Comparison of ENCODE assay signal across 9 mouse cellular contexts in the genomic region with DNA sequence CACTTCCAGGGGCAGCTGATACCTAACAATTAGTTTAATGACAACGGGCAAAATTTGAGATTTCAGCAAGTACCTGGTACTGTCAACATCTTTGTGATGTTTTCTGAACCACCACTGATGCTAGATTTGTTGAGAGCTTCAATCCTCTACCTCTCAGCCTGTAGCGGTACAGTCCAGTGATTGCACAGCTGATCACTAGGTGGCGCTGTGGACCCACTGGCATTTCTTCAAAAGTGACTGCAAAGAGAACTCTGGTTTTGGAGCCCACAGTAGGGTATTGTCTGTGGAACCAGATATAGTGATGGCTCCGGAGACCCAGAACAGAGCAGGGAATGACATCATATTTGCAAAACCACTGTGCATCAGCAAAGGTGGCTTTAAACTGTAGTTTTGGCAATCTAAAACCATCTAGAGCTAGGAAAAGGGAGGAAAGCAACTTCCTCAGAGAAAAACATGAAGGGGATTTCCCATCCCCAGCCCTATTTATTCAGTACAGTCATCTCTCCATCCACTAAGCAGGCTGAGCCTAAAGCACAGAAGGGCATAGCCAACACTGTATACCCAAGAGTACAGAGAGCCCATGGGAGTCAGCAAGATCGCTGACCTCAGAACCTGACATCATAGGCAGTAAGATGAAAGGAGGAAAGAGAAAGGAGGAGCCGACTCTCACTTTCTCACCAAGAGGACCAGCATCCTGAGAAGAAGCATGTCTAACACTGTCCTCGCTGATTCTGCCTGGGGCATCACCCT.
A peak's percentile ranks its signal among the peaks of the same experiment; 100 is the strongest.
DNase-seq lines count a peak whose midpoint lies in the region; ATAC-seq and TF ChIP-seq lines count a peak whose summit lies in the region.
"Had no signal": no experiment of that assay in that cellular context is flagged by ENCODE, and none has a peak within 500 bp of the region (broad histone marks: within the 10 kb centered on the region; RNA-seq: fewer than 3 reads in every experiment).

No protein-coding gene starts in this region.

- no peaks in the 10 kb centered on the region for H3K36me3 ChIP-seq in midbrain, postnatal 0 days (ENCODE audit: insufficient read depth, low read length)
- H3K36me3 ChIP-seq: liver, embryonic 15.5 days had no signal

- WGBS in midbrain, postnatal 0 days, result 47% methylated on average over 7 of the region's 7 CpGs

- no peak overlapping the region for H3K27ac ChIP-seq in gastrocnemius, adult 2 months
- H3K27ac ChIP-seq in cortical plate, adult 2 months (ENCODE audit: insufficient read depth, low read length), result no peak overlapping the region
- H3K27ac ChIP-seq in left cerebral cortex, adult 2 months, result no peak overlapping the region
- H3K27ac ChIP-seq in midbrain, postnatal 0 days (ENCODE audit: low read depth, low read length), result no peak overlapping the region
- H3K27ac ChIP-seq: liver, embryonic 15.5 days had no signal

- H3K27me3 ChIP-seq in midbrain, postnatal 0 days (ENCODE audit: insufficient read depth, low read length), result no peaks in the 10 kb centered on the region
- H3K27me3 ChIP-seq: liver, embryonic 15.5 days had no signal

- DNase-seq in gastrocnemius, adult 2 months, result peak; percentile 20
- DNase-seq in gastrocnemius, postnatal 25 days, result no peak
- DNase-seq in R1 (ENCODE audit: low read depth, low spot score), result peak; percentile 50
- peak; percentile 35 to 72 for DNase-seq in left cerebral cortex, adult 2 months (ENCODE audit: extremely low spot score in 1 of 2, low spot score in 2 of 2)
- peak; percentile 53 for DNase-seq in midbrain, postnatal 0 days (ENCODE audit: low spot score)
- peak; percentile 23 for DNase-seq in telencephalon, adult 2 months (ENCODE audit: low read depth, low spot score)

- peak; percentile 48 for TF ChIP-seq CTCF in gastrocnemius, adult 2 months (IDR thresholded peaks at IDR 0.05)
- peak; percentile 87 for TF ChIP-seq CTCF in cortical plate, adult 2 months (IDR thresholded peaks at IDR 0.05; ENCODE audit: extremely low read depth, insufficient read depth, low read length)
- peak; percentile 81 for TF ChIP-seq CTCF in left cerebral cortex, adult 2 months (IDR thresholded peaks at IDR 0.05)
- peak; percentile 80 for TF ChIP-seq CTCF in midbrain, postnatal 0 days (IDR thresholded peaks at IDR 0.05)

- peak; percentile 76 to 87 for ATAC-seq in hematopoietic stem cell, adult 5-6 weeks (replicated peaks in 1 of 2; ENCODE audit: insufficient read depth in 1 of 2, low FRiP score in 2 of 2, low TSS enrichment in 1 of 2, low read depth in 1 of 2, poor library complexity in 2 of 2, severe bottlenecking in 2 of 2)
- ATAC-seq in midbrain, postnatal 0 days (ENCODE audit: low FRiP score), result peak; percentile 70; the same call in 1 of the 2 replicates

- no peak overlapping the region for H3K4me3 ChIP-seq in gastrocnemius, adult 2 months
- no peak overlapping the region for H3K4me3 ChIP-seq in cortical plate, adult 2 months (ENCODE audit: insufficient read depth, low read length)
- H3K4me3 ChIP-seq in left cerebral cortex, adult 2 months, result no peak overlapping the region
- no peak overlapping the region for H3K4me3 ChIP-seq in midbrain, postnatal 0 days (ENCODE audit: low read depth, low read length)
- H3K4me3 ChIP-seq: liver, embryonic 15.5 days had no signal

- no peak for TF ChIP-seq POLR2A in cortical plate, adult 2 months (IDR thresholded peaks at IDR 0.05; ENCODE audit: extremely low read depth, insufficient read depth, low read length)

- no peak overlapping the region for H3K4me2 ChIP-seq in midbrain, postnatal 0 days (ENCODE audit: low read depth, low read length, poor library complexity, severe bottlenecking)
- H3K4me2 ChIP-seq: liver, embryonic 15.5 days had no signal

- no peaks in the 10 kb centered on the region for H3K9me3 ChIP-seq in midbrain, postnatal 0 days (ENCODE audit: low read length)
- H3K9me3 ChIP-seq: liver, embryonic 15.5 days had no signal

- H3K4me1 ChIP-seq in cortical plate, adult 2 months (ENCODE audit: control insufficient read depth, insufficient read depth, low read length), result no peaks in the 10 kb centered on the region
- no peaks in the 10 kb centered on the region for H3K4me1 ChIP-seq in midbrain, postnatal 0 days (ENCODE audit: insufficient read depth, low read length)

- intact Hi-C loops in gastrocnemius, adult 2 months (cut with DNase I), result no loop called here
- intact Hi-C loops in left cerebral cortex, adult 2 months (cut with DNase I), result loop anchor here (10.0 kb wide), 1 partner anchor 652 kb away; no protein-coding TSS in a partner anchor

- H3K9ac ChIP-seq in midbrain, postnatal 0 days (replicated peaks; ENCODE audit: low read length, poor library complexity, severe bottlenecking), result no peak overlapping the region
- H3K9ac ChIP-seq: liver, embryonic 15.5 days had no signal
